Mouse (Mus musculus) ES-Bruce4 (cell line): ENCODE measurements around the gene Cd160.

Experiments used
- CTCF ChIP-seq: IDR thresholded peaks from one replicate; pipeline ENCODE4 v1.8.1; 2011; ENCODE audit warnings: low read depth, low read length
- POLR2A ChIP-seq: IDR thresholded peaks from one replicate; pipeline ENCODE4 v1.8.1; 2011; ENCODE audit warnings: low read length; ENCODE audit not compliant: insufficient read depth

GRCm38 (mm10) chr3:96847661-96848060 is 18.5 kb upstream of the Cd160 start:
- TF ChIP-seq POLR2A (no peak), CTCF (no peak)
